Mouse (Mus musculus) liver, embryonic 15.5 days (tissue): ENCODE results near the gene Arhgap27. TPM values are rescaled to one million over a fixed set of nuclear protein-coding genes. Genes with fewer than 3 reads are reported as not detected.

Experiments
- ATAC-seq: fragments of 200-750 bp; cut with Nextera tagmentation; 2 replicates; pipeline ENCODE4 v1.8.0; 2017; ENCODE audit warnings: moderate number of reproducible peaks, mild to moderate bottlenecking, moderate library complexity; ENCODE audit not compliant: insufficient read depth
- H3K27ac ChIP-seq: fragments of 300-500 bp; sonication (generic); replicated peaks from 2 replicates; pipeline ENCODE4 v1.5.1; 2015; ENCODE audit warnings: mild to moderate bottlenecking, inconsistent platforms
- H3K27me3 ChIP-seq: fragments of 300-500 bp; sonication (generic); 2 replicates; pipeline ENCODE4 v1.6.1; 2015; ENCODE audit warnings: mild to moderate bottlenecking, inconsistent platforms
- H3K36me3 ChIP-seq: fragments of 300-500 bp; sonication (generic); replicated peaks from 2 replicates; pipeline ENCODE4 v1.6.1; 2015; ENCODE audit warnings: moderate library complexity, mild to moderate bottlenecking, inconsistent platforms
- H3K4me1 ChIP-seq: fragments of 300-500 bp; sonication (generic); replicated peaks from 2 replicates; pipeline ENCODE4 v1.6.1; 2015; ENCODE audit warnings: inconsistent platforms
- H3K4me2 ChIP-seq: fragments of 300-500 bp; sonication (generic); 2 replicates; pipeline ENCODE4 v1.6.1; 2015; ENCODE audit warnings: moderate library complexity, mild to moderate bottlenecking, inconsistent platforms
- H3K4me3 ChIP-seq: fragments of 300-500 bp; sonication (generic); replicated peaks from 2 replicates; pipeline ENCODE4 v1.5.1; 2015; ENCODE audit warnings: mild to moderate bottlenecking, inconsistent platforms
- H3K9ac ChIP-seq: fragments of 300-500 bp; sonication (generic); 2 replicates; pipeline ENCODE4 v1.6.1; 2015; ENCODE audit warnings: moderate library complexity, mild to moderate bottlenecking, inconsistent platforms
- H3K9me3 ChIP-seq: fragments of 300-500 bp; sonication (generic); replicated peaks from 2 replicates; pipeline ENCODE4 v1.6.1; 2016; ENCODE audit warnings: inconsistent platforms
- WGBS: fragments of 180-500 bp; shearing (Covaris S2); methylation state at CpG from one replicate; pipeline ENCODE4 v1.1.7; 2015; ENCODE audit warnings: mixed read lengths; ENCODE audit not compliant: insufficient replicate concordance; 5-methylcytosine and 5-hydroxymethylcytosine counted together
- polyA plus RNA-seq: library from polyadenylated mRNA; unstranded; fragments of >200 nt; fragmentation: Nextera tagmentation; extraction: Ambion mirVana; gene quantifications from 2 replicates; pipeline ENCODE4 v1.2.1, GENCODE M21; 2015

Gene Arhgap27
- polyA plus RNA-seq, 1 experiment from 2014 or later: 2.7 TPM

GRCm38 (mm10) chr11:103380460-103380859, 17.0 kb upstream of the Arhgap27 start:
- no peak overlapping the region for H3K9ac ChIP-seq
- no peak overlapping the region for H3K4me2 ChIP-seq
- ATAC-seq: no peak
- WGBS: 69% methylated on average over 5 of the region's 5 CpGs
- no peaks in the 10 kb centered on the region for H3K9me3 ChIP-seq
- no peaks in the 10 kb centered on the region for H3K27me3 ChIP-seq
- no peak overlapping the region for H3K27ac ChIP-seq
- H3K36me3 ChIP-seq: peaks cover 46% of the 10 kb centered on the region
- no peak overlapping the region for H3K4me3 ChIP-seq
- H3K4me1 ChIP-seq: peaks cover 15% of the 10 kb centered on the region

GRCm38 (mm10) chr11:103378341-103378740, 14.8 kb upstream of the Arhgap27 start:
- Histone ChIP-seq H3K9me3 (no peaks in the 10 kb centered on the region), H3K9ac (no peak overlapping the region), H3K4me2 (no peak overlapping the region), H3K4me1 (peaks cover 8% of the 10 kb centered on the region), H3K27ac (no peak overlapping the region), H3K36me3 (peaks cover 46% of the 10 kb centered on the region), H3K4me3 (no peak overlapping the region), H3K27me3 (no peaks in the 10 kb centered on the region)
- WGBS: 77% methylated on average over 6 of the region's 6 CpGs
- no peak for ATAC-seq

- WGBS: 51% methylated on average over 5 of the region's 5 CpGs
- no peak overlapping the region for H3K4me3 ChIP-seq
- no peak overlapping the region for H3K27ac ChIP-seq
- no peak overlapping the region for H3K9ac ChIP-seq
- H3K4me1 ChIP-seq: no peaks in the 10 kb centered on the region; the same call in 1 of the 2 replicates
- no peaks in the 10 kb centered on the region for H3K27me3 ChIP-seq
- ATAC-seq: no peak
- peaks cover 57% of the 10 kb centered on the region for H3K36me3 ChIP-seq
- no peak overlapping the region for H3K4me2 ChIP-seq
- no peaks in the 10 kb centered on the region for H3K9me3 ChIP-seq
Observed at GRCm38 (mm10) chr11:103375772-103376171, 12.3 kb upstream of the Arhgap27 start.

- Histone ChIP-seq H3K27me3 (no peaks in the 10 kb centered on the region), H3K4me2 (no peak overlapping the region), H3K9me3 (no peaks in the 10 kb centered on the region), H3K36me3 (peaks cover 62% of the 10 kb centered on the region), H3K9ac (no peak overlapping the region), H3K27ac (no peak overlapping the region), H3K4me3 (no peak overlapping the region), H3K4me1 (no peaks in the 10 kb centered on the region; the same call in 1 of the 2 replicates)
- WGBS: 28% methylated on average over 1 of the region's 1 CpGs
- no peak for ATAC-seq
Observed at GRCm38 (mm10) chr11:103375258-103375657, 11.8 kb upstream of the Arhgap27 start.

GRCm38 (mm10) chr11:103373922-103374321, 10.4 kb upstream of the Arhgap27 start:
- H3K9me3 ChIP-seq: no peaks in the 10 kb centered on the region
- WGBS: 77% methylated on average over 9 of the region's 9 CpGs
- no peak overlapping the region for H3K9ac ChIP-seq
- H3K4me3 ChIP-seq: no peak overlapping the region
- no peaks in the 10 kb centered on the region for H3K27me3 ChIP-seq
- H3K4me2 ChIP-seq: no peak overlapping the region
- H3K4me1 ChIP-seq: no peaks in the 10 kb centered on the region; the same call in 1 of the 2 replicates
- ATAC-seq: no peak
- H3K27ac ChIP-seq: no peak overlapping the region
- peaks cover 54% of the 10 kb centered on the region for H3K36me3 ChIP-seq

GRCm38 (mm10) chr11:103372561-103372960, 9.1 kb upstream of the Arhgap27 start:
- 86% methylated on average over 4 of the region's 4 CpGs for WGBS
- H3K27ac ChIP-seq: no peak overlapping the region
- ATAC-seq: no peak
- no peaks in the 10 kb centered on the region for H3K9me3 ChIP-seq
- H3K27me3 ChIP-seq: no peaks in the 10 kb centered on the region
- H3K4me3 ChIP-seq: no peak overlapping the region
- no peak overlapping the region for H3K4me2 ChIP-seq
- H3K9ac ChIP-seq: no peak overlapping the region
- peaks cover 47% of the 10 kb centered on the region for H3K36me3 ChIP-seq
- H3K4me1 ChIP-seq: no peaks in the 10 kb centered on the region; the same call in 1 of the 2 replicates

GRCm38 (mm10) chr11:103372068-103372467, 8.6 kb upstream of the Arhgap27 start:
- H3K9ac ChIP-seq: no peak overlapping the region
- ATAC-seq: no peak
- no peak overlapping the region for H3K4me2 ChIP-seq
- 70% methylated on average over 3 of the region's 3 CpGs for WGBS
- peaks cover 44% of the 10 kb centered on the region for H3K36me3 ChIP-seq
- H3K9me3 ChIP-seq: no peaks in the 10 kb centered on the region
- no peak overlapping the region for H3K27ac ChIP-seq
- no peaks in the 10 kb centered on the region; the same call in 1 of the 2 replicates for H3K4me1 ChIP-seq
- no peaks in the 10 kb centered on the region for H3K27me3 ChIP-seq
- no peak overlapping the region for H3K4me3 ChIP-seq

GRCm38 (mm10) chr11:103371222-103371539, 7.7 kb upstream of the Arhgap27 start:
- no peak overlapping the region for H3K9ac ChIP-seq

GRCm38 (mm10) chr11:103370397-103371221, 7.1 kb upstream of the Arhgap27 start:
- no peak overlapping the region for H3K9ac ChIP-seq
- H3K36me3 ChIP-seq: peaks cover 37% of the 10 kb centered on the region
- no peak overlapping the region for H3K27ac ChIP-seq
- H3K4me2 ChIP-seq: no peak overlapping the region
- no peaks in the 10 kb centered on the region; the same call in 1 of the 2 replicates for H3K4me1 ChIP-seq
- H3K4me3 ChIP-seq: no peak overlapping the region
- H3K9me3 ChIP-seq: no peaks in the 10 kb centered on the region
- H3K27me3 ChIP-seq: no peaks in the 10 kb centered on the region
- WGBS: 73% methylated on average over 9 of the region's 9 CpGs
- ATAC-seq: no peak

More at GRCm38 (mm10) chr11:103371222-103371539, 7.7 kb upstream of the Arhgap27 start:
- Histone ChIP-seq H3K4me1 (no peaks in the 10 kb centered on the region; the same call in 1 of the 2 replicates), H3K27ac (no peak overlapping the region), H3K36me3 (peaks cover 40% of the 10 kb centered on the region), H3K4me2 (no peak overlapping the region), H3K9me3 (no peaks in the 10 kb centered on the region), H3K27me3 (no peaks in the 10 kb centered on the region), H3K4me3 (no peak overlapping the region)
- 46% methylated on average over 3 of the region's 3 CpGs for WGBS
- ATAC-seq: no peak

- Histone ChIP-seq H3K9ac (no peak overlapping the region), H3K36me3 (peaks cover 17% of the 10 kb centered on the region; the same call in 1 of the 2 replicates), H3K27ac (no peak overlapping the region), H3K27me3 (peaks cover 45% of the 10 kb centered on the region), H3K4me1 (peaks cover 32% of the 10 kb centered on the region), H3K4me3 (no peak overlapping the region), H3K9me3 (no peaks in the 10 kb centered on the region), H3K4me2 (no peak overlapping the region)
- 80% methylated on average over 4 of the region's 4 CpGs for WGBS
- no peak for ATAC-seq
Observed at GRCm38 (mm10) chr11:103365530-103365929, 2.0 kb upstream of the Arhgap27 start.

GRCm38 (mm10) chr11:103365022-103365421, 1.5 kb upstream of the Arhgap27 start:
- Histone ChIP-seq H3K4me1 (peaks cover 37% of the 10 kb centered on the region), H3K27ac (no peak overlapping the region), H3K9ac (no peak overlapping the region), H3K27me3 (peaks cover 50% of the 10 kb centered on the region), H3K9me3 (no peaks in the 10 kb centered on the region), H3K4me3 (no peak overlapping the region), H3K4me2 (no peak overlapping the region), H3K36me3 (0 out of 2 replicates have a peak, but pooled peaks cover 12% of the 10 kb centered on the region)
- 70% methylated on average over 3 of the region's 3 CpGs for WGBS
- no peak for ATAC-seq
